Mouse (Mus musculus) bone marrow, adult 2 months (tissue): ENCODE results near the gene Def8.

Experiments used
- CTCF ChIP-seq: fragments of 200-500 bp; IDR thresholded peaks from 2 replicates; pipeline ENCODE4 v1.5.1; 2011; ENCODE audit warnings: low read length, control low read depth; ENCODE audit not compliant: control insufficient read depth, insufficient read depth
- POLR2A ChIP-seq: fragments of 200-500 bp; IDR thresholded peaks from 2 replicates; pipeline ENCODE4 v1.6.1; 2011; ENCODE audit warnings: low read depth, mild to moderate bottlenecking, control low read depth, low read length, borderline replicate concordance; ENCODE audit not compliant: control insufficient read depth

GRCm38 (mm10) chr8:123411246-123411645 is 12.1 kb upstream of the Def8 start, which contains the start of gene Tubb3:
- no peak for TF ChIP-seq CTCF
- TF ChIP-seq POLR2A: peak; percentile 31; the same call in 1 of the 2 replicates
